Mouse (Mus musculus): Measurements from ENCODE around the gene Dcst1.

Gene Dcst1

GRCm38 (mm10) chr3:89331561-89331960, 33.5 kb downstream of the Dcst1 start:
- DNase-seq: no peak

GRCm38 (mm10) chr3:89330948-89331347, 34.1 kb downstream of the Dcst1 start:
- no peak for DNase-seq

- no peak for DNase-seq
Measured at GRCm38 (mm10) chr3:89330346-89330745, 34.7 kb downstream of the Dcst1 start.

GRCm38 (mm10) chr3:89328623-89329022, 36.4 kb downstream of the Dcst1 start:
- peak in 1 of 2 experiments; percentile 46 for DNase-seq

- DNase-seq: peak in 1 of 2 experiments; percentile 50
Measured at GRCm38 (mm10) chr3:89327371-89327870, 37.6 kb downstream of the Dcst1 start.

GRCm38 (mm10) chr3:89325882-89326281, 39.2 kb downstream of the Dcst1 start:
- no peak for DNase-seq

GRCm38 (mm10) chr3:89322514-89323165, 42.4 kb downstream of the Dcst1 start, which contains the start of gene Efna3:
Efna3 (minus strand) TSS chr3:89322965.
- DNase-seq: peak; percentile 61 to 78

GRCm38 (mm10) chr3:89322131-89322500, 42.9 kb downstream of the Dcst1 start:
- DNase-seq: no peak

- DNase-seq: no peak
Measured at GRCm38 (mm10) chr3:89321183-89322130, 43.6 kb downstream of the Dcst1 start.

- peak; percentile 40 to 70 for DNase-seq
Measured at GRCm38 (mm10) chr3:89320581-89321182, 44.4 kb downstream of the Dcst1 start.

- no peak for DNase-seq
Measured at GRCm38 (mm10) chr3:89319591-89320350, 45.3 kb downstream of the Dcst1 start.

GRCm38 (mm10) chr3:89318971-89319590, 46.0 kb downstream of the Dcst1 start:
- no peak for DNase-seq

- DNase-seq: no peak
Measured at GRCm38 (mm10) chr3:89318316-89318715, 46.7 kb downstream of the Dcst1 start.

GRCm38 (mm10) chr3:89317246-89317645, 47.8 kb downstream of the Dcst1 start:
- no peak for DNase-seq

- DNase-seq: peak; percentile 90 to 93
Measured at GRCm38 (mm10) chr3:89316833-89317232, 48.2 kb downstream of the Dcst1 start.

- DNase-seq: peak in 1 of 2 experiments; percentile 51
Measured at GRCm38 (mm10) chr3:89315930-89316831, 48.9 kb downstream of the Dcst1 start.

- peak; percentile 87 to 91 for DNase-seq
Measured at GRCm38 (mm10) chr3:89315195-89315929, 49.7 kb downstream of the Dcst1 start.

- peak in 1 of 2 experiments; percentile 45 for DNase-seq
Measured at GRCm38 (mm10) chr3:89314791-89315190, 50.3 kb downstream of the Dcst1 start.

GRCm38 (mm10) chr3:89314340-89314739, 50.7 kb downstream of the Dcst1 start:
- no peak for DNase-seq

GRCm38 (mm10) chr3:89308089-89308488, 57.0 kb downstream of the Dcst1 start:
- DNase-seq: peak; percentile 75 to 83

All from kidney, postnatal 25 days (tissue).